Mouse (Mus musculus): ENCODE measurements at regions not wholly inside any gene's neighbourhood (a gene's known extent, or its start where the extent isn't known, plus 50 kb on each side); places are given as distances from the start of the nearest gene placed in this dataset.

DNA sequence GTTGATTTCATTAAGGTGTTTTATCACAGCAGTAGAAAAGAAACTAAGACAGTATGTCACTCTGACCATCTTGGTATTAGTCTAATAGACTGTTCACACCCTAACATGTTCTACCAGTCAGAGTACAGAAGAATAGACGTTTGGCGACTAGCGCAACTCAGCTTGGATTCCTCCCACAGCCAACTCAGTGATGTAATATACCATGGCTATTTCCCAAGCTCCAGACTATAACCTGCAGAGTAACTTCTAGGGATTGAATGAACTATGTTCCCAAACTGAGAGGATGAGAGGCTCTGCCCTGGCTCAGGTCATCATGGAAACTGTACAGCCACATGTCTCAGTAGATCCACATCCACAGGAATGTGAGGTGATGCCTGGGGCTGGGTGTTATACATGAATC, 128.6 kb upstream of the Plcz1 start:
- TF ChIP-seq POLR2A (IDR thresholded peaks at IDR 0.05; ENCODE audit: extremely low read depth, insufficient read depth, low read length) = no peak
- no peak for TF ChIP-seq CTCF (IDR thresholded peaks at IDR 0.05; ENCODE audit: low read depth, low read length)
